Mouse (Mus musculus) G1E (cell line): ENCODE measurements around the gene Gfm2. TPM values are rescaled to one million over a fixed set of nuclear protein-coding genes. Genes with fewer than 3 reads are reported as not detected.
"Not testable (repeated sequence)": the region's sequence is repeated elsewhere in the genome, so short reads cannot be mapped to it uniquely, and the experiment has no call there.

Experiments
- ATAC-seq: 2 replicates; pipeline ENCODE4 v1.8.0; 2016; ENCODE audit warnings: mild to moderate bottlenecking; ENCODE audit not compliant: insufficient number of reproducible peaks, poor library complexity, low FRiP score, severe bottlenecking; ENCODE audit errors: extremely low read depth
- DNase-seq: peaks from one replicate; pipeline ENCODE4 v3.0.0; 2012; ENCODE audit warnings: low spot score
- H3K27me3 ChIP-seq: 2 replicates; pipeline ENCODE4 v1.6.1; 2012; ENCODE audit warnings: mild to moderate bottlenecking, low read length, inconsistent platforms; ENCODE audit not compliant: insufficient read depth
- H3K36me3 ChIP-seq: replicated peaks from 2 replicates; pipeline ENCODE3; 2012; ENCODE audit warnings: mild to moderate bottlenecking, inconsistent platforms
- H3K4me1 ChIP-seq: 2 replicates; pipeline ENCODE4 v1.6.1; 2012; ENCODE audit warnings: low read depth, low read length, inconsistent platforms, mixed read lengths; ENCODE audit not compliant: insufficient read depth
- H3K4me3 ChIP-seq: 2 replicates; pipeline ENCODE4 v1.5.1; 2012; ENCODE audit warnings: low read depth, mild to moderate bottlenecking, inconsistent platforms, low read length, moderate library complexity, mixed read lengths
- H3K9me3 ChIP-seq: replicated peaks from 2 replicates; pipeline ENCODE4 v1.6.1; 2012; ENCODE audit warnings: inconsistent platforms
- CTCF ChIP-seq: IDR thresholded peaks from 2 replicates; pipeline ENCODE4 v1.5.1; 2012; ENCODE audit warnings: low read depth, low read length, inconsistent platforms, mixed read lengths
- GATA1 ChIP-seq: IDR thresholded peaks from 2 replicates; pipeline ENCODE4 v1.6.1; 2012; ENCODE audit warnings: borderline replicate concordance, low read length, inconsistent platforms, mixed read lengths
- GATA2 ChIP-seq: IDR thresholded peaks from 2 replicates; pipeline ENCODE4 v1.6.1; 2012; ENCODE audit warnings: low read depth, low read length, inconsistent platforms, borderline replicate concordance
- POLR2AphosphoS5 ChIP-seq: IDR thresholded peaks from 2 replicates; pipeline ENCODE4 v1.6.1; 2012; ENCODE audit warnings: low read depth, low read length, inconsistent platforms; ENCODE audit not compliant: insufficient replicate concordance
- TAL1 ChIP-seq: conservative IDR thresholded peaks from 2 replicates; pipeline ENCODE4 v1.6.1; 2012; ENCODE audit warnings: low read depth, low read length, inconsistent platforms, mixed read lengths
- polyA plus RNA-seq: library from polyadenylated mRNA; stranded (reverse); fragments of >175 nt; gene quantifications from 2 replicates; pipeline ENCODE4 v1.2.3, GENCODE M21; 2012
- total RNA-seq, 2 experiments: library from RNA; stranded (forward) in 1 of 2; stranded (reverse) in 1 of 2; fragments of 200-1000 nt in 1 of 2; fragments of >200 nt in 1 of 2; fragmentation: Nextera tagmentation in 1 of 2; gene quantifications; 2 replicates each; pipeline ENCODE4 v1.2.3; 2014 to 2017

Gfm2 gene
- total RNA-seq (2014; fragmentation: Nextera tagmentation), result 55.8 and 62.5 TPM in 2 replicates
- total RNA-seq (2017), result 41.9 and 51.4 TPM in 2 replicates
- 16.6 and 28.4 TPM in 2 replicates for polyA plus RNA-seq

DNA sequence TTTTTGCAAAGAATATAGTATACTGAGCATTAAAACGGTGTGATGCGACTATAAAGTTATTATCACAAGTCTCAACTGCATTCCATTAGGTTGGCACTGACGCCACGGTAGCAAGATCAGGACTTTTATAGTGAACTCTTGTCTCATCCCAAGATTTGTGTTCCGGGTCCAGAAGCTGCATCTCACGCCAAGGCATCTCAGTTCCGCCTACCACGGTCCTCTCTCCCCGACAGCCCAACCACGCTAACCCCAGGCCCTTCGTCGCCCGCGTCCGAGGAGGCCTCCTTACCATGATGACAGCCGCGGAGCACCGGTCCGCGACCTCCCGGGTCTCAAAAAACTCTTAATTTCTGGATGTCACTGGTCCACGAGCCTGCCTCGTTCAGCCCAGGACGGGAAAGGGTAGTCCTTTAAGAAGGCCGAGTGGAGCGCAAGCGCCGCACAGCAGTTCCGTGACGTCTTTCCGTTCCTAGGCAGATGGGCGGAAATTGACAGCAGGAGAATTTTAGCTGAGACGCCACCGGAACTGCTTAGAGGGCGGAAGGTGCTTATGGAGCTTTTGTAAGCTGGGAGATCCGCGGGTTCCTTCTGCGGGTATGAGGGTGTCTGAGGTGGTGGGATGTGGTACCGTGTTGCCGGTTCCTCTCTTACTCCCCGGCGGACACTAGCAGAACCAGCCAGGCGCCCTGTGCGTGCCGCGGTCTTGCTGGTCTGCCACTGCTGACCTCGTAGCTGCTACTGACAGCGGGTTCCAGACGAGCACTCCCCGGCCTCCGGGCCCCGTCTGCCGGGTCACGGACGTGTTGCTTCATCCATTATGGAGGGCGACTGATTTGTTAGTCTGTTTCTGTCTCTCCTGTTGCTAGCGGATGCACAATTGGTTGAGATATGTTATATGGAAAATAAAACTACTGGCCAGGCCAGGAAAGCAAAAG is at the start of gene Gfm2, which contains the start of gene Nsa2:
Gfm2 (plus strand) TSS at position 472 of the 935 bp plus-strand sequence.
Nsa2 (minus strand) TSS at position 472 of the 935 bp plus-strand sequence.
- TF ChIP-seq POLR2AphosphoS5 (no peak), TAL1 (no peak), CTCF (no peak), GATA1 (no peak), GATA2 (no peak)
- no peaks in the 10 kb centered on the region for H3K9me3 ChIP-seq
- ATAC-seq, result peak; percentile 98
- H3K4me3 ChIP-seq, result peak within 1 kb of the TSS; percentile 94
- H3K4me1 ChIP-seq, result peaks cover 8% of the 10 kb centered on the region
- H3K27me3 ChIP-seq, result no peaks in the 10 kb centered on the region
- peaks cover 51% of the 10 kb centered on the region for H3K36me3 ChIP-seq
- DNase-seq, result peak; percentile 69

DNA sequence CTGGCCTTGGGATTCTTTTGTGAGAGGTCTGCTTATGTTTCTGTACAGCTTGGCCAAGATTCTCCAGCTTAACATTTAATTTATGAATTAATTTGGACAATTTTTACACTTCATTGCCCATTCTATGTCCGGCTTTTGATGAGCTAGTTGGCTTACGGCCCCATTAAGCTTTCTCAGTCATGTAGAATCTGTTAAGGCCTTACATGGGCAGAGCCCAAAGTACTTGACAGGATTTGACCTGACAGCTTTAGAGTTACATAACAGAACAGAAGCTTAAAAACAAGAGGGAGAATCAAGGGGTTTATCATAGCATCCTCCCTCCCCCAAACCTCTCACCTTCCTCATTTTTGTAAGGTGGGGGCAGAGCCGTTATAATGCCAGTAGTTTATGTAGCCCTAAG is 49.6 kb upstream of the Gfm2 start:
- no peak for ATAC-seq
- no peak overlapping the region for H3K4me3 ChIP-seq
- no peak for DNase-seq
- TF ChIP-seq CTCF, result no peak
- TF ChIP-seq POLR2AphosphoS5, result no peak
- no peak for TF ChIP-seq GATA2
- no peak for TF ChIP-seq TAL1
- TF ChIP-seq GATA1, result no peak
- H3K4me1 ChIP-seq, result no peaks in the 10 kb centered on the region
- H3K27me3 ChIP-seq, result peaks cover 3% of the 10 kb centered on the region; the same call in 1 of the 2 replicates
- H3K9me3 ChIP-seq, result no peaks in the 10 kb centered on the region
- no peaks in the 10 kb centered on the region for H3K36me3 ChIP-seq

DNA sequence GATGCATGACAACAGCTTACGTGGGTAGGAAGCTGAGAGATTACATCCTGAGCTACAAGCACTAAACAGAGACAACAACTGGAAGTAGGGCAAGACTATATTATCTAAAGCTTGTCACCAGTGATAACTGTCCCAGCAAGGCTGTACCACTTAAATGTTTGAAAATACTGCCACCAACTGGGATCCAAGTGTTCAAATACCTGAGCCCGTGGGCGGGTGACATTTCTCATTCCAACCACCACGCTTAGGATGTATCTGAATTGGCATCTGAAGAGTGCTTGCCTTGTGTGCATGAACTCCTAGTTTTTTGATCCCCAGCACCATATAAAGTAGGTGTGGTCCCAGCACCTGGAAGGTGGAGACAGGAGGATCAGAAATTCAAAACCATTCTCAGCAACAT is 42.0 kb upstream of the Gfm2 start:
- no peaks in the 10 kb centered on the region for H3K36me3 ChIP-seq
- no peaks in the 10 kb centered on the region for H3K9me3 ChIP-seq
- no peak for ATAC-seq
- no peaks in the 10 kb centered on the region for H3K4me1 ChIP-seq
- peaks cover 6% of the 10 kb centered on the region; the same call in 1 of the 2 replicates for H3K27me3 ChIP-seq
- H3K4me3 ChIP-seq, result no peak overlapping the region
- no peak for DNase-seq
- TF ChIP-seq POLR2AphosphoS5, result no peak
- no peak for TF ChIP-seq GATA2
- no peak for TF ChIP-seq GATA1
- TF ChIP-seq CTCF, result no peak
- TF ChIP-seq TAL1, result no peak

DNA sequence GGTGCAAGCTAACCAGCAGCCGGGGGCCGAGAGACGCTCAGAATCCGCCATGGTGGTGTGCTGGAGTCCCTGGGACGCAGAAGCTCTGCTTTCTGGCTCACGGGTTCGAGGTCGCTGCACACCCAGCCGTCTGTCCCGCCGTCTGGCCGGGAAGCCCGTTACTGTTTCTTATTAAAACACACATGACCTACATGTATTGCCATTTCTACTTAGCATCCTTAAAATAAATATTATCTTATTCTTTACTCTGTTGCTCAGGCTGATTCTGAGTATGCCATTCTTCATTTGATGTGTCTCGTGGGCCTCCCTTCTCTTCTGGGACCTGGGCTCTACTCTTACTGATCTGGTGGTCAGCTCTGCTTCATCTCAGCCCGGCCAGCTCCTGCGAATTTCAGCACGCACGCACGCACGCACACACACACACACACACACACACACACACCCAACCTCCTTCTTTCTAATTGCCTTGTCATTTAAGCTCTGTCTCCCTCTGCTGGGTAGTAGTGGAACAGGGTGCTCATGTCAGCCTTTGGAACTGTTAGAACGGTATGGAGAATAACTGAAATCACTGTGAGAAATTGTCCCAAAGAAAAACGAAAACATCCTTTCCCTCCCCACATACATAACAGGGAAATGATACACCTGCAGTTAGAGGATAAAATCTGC is 38.4 kb upstream of the Gfm2 start, which contains the start of gene Gm6169:
Gm6169 (minus strand) TSS at position 51 of the 666 bp plus-strand sequence.
- TF ChIP-seq CTCF (0 out of 2 replicates have a peak, but pooled peaks have one; percentile 5), GATA1 (no peak)
- Histone ChIP-seq H3K9me3 (no peaks in the 10 kb centered on the region), H3K27me3 (peaks cover 7% of the 10 kb centered on the region), H3K4me3 (no peak within 1 kb of the TSS), H3K4me1 (no peaks in the 10 kb centered on the region), H3K36me3 (no peaks in the 10 kb centered on the region)
- DNase-seq (no peak), ATAC-seq (no peak)

DNA sequence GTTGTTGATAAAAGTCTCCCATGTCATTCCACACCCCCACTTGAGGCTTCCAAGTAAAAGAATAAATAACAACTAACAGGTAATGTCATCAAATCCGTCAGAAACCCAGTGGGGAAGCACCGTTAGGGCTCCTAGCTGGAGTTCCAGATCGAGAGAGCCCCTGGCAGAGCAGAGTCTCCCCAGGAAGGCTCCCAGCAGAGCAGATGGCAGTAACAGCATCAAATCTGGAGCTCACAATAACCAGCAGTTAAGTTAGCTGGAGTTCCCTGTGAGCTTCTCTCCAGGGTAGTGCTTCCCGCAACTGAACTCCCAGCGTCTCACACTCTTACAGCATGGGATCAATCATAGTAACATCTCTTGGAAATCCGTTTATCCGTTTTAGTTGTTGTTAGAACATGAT is 32.7 kb upstream of the Gfm2 start:
- no peaks in the 10 kb centered on the region for H3K4me1 ChIP-seq
- ATAC-seq (no peak), DNase-seq (no peak)
- peaks cover 23% of the 10 kb centered on the region for H3K27me3 ChIP-seq
- H3K36me3 ChIP-seq, result no peaks in the 10 kb centered on the region
- no peaks in the 10 kb centered on the region for H3K9me3 ChIP-seq
- H3K4me3 ChIP-seq, result no peak overlapping the region
- TF ChIP-seq TAL1, result no peak
- no peak for TF ChIP-seq CTCF
- TF ChIP-seq GATA1, result no peak

- H3K36me3 ChIP-seq, ATAC-seq, H3K4me1 ChIP-seq, H3K4me3 ChIP-seq, DNase-seq, H3K9me3 ChIP-seq: not testable (repeated sequence)
- peaks cover 23% of the 10 kb centered on the region for H3K27me3 ChIP-seq
Measured at GRCm38 (mm10) chr13:97107721-97108120, 30.0 kb upstream of the Gfm2 start.
